Mouse (Mus musculus): ENCODE data around the gene Spata18.

The Spata18 gene

GRCm38 (mm10) chr5:73716941-73717340 lies 65.8 kb downstream of the Spata18 start:
- DNase-seq (ENCODE audit: low spot score in 2 of 2): no peak

GRCm38 (mm10) chr5:73721682-73722282 lies 70.6 kb downstream of the Spata18 start:
- DNase-seq (ENCODE audit: low spot score in 2 of 2): no peak

- DNase-seq (ENCODE audit: low spot score in 2 of 2): no peak
These were observed 74.8 kb downstream of the Spata18 start for GRCm38 (mm10) chr5:73725981-73726380.

GRCm38 (mm10) chr5:73728651-73729050 lies 77.5 kb downstream of the Spata18 start:
- DNase-seq (ENCODE audit: low spot score in 2 of 2): no peak

Data from spleen, postnatal 10 days (tissue).